Comparison of ENCODE assay signal across 20 mouse cellular contexts in genomic region chr2:30754831-30755230, GRCm38 (mm10). TPM values are rescaled to one million over a fixed set of nuclear protein-coding genes. Genes with fewer than 3 reads are reported as not detected.
DNase-seq lines count a peak whose midpoint lies in the region; ATAC-seq and TF ChIP-seq lines count a peak whose summit lies in the region.
"Had no signal": no experiment of that assay in that cellular context is flagged by ENCODE, and none has a peak within 500 bp of the region (broad histone marks: within the 10 kb centered on the region; RNA-seq: fewer than 3 reads in every experiment).

No protein-coding gene starts in this region.

- H3K27ac ChIP-seq in gastrocnemius, adult 2 months, result peak overlapping the region; percentile 38; the same call in 1 of the 2 replicates
- H3K27ac ChIP-seq in lung, embryonic 15.5 days, result peak overlapping the region; percentile 29; the same call in 1 of the 2 replicates
- no peak overlapping the region; the same call in 1 of the 2 replicates for H3K27ac ChIP-seq in stomach, embryonic 16.5 days (ENCODE audit: low read length)
- H3K27ac ChIP-seq in stomach, postnatal 0 days (replicated peaks), result no peak overlapping the region
- H3K27ac ChIP-seq in limb, embryonic 12.5 days, result peak overlapping the region; percentile 29; the same call in 1 of the 2 replicates
- H3K27ac ChIP-seq in liver, postnatal 0 days (ENCODE audit: low read depth), result no peak overlapping the region
- H3K27ac ChIP-seq: forebrain, embryonic 15.5 days; hindbrain, embryonic 15.5 days had no signal

- WGBS in lung, embryonic 15.5 days, result 76% methylated on average over 3 of the region's 3 CpGs
- WGBS in stomach, embryonic 16.5 days, result 77% methylated on average over 3 of the region's 3 CpGs
- WGBS in stomach, postnatal 0 days, result 74% methylated on average over 3 of the region's 3 CpGs
- 77% methylated on average over 3 of the region's 3 CpGs for WGBS in limb, embryonic 12.5 days
- 87% methylated on average over 3 of the region's 3 CpGs for WGBS in liver, postnatal 0 days (ENCODE audit: insufficient replicate concordance)

- no peak for DNase-seq in gastrocnemius, adult 2 months
- no peak for DNase-seq in gastrocnemius, postnatal 25 days
- DNase-seq in lung, postnatal 4 days, result no peak
- DNase-seq in stomach, postnatal 0 days (ENCODE audit: low spot score), result no peak
- no peak for DNase-seq in liver, postnatal 0 days
- DNase-seq: adrenal gland, adult 2 months; cerebellum, adult 11-12 months; cerebellum, adult 9-10 months; cerebellum, postnatal 36 days; gastrocnemius, postnatal 10 days; heart, postnatal 10 days had no signal

- no peak overlapping the region for H3K4me2 ChIP-seq in lung, embryonic 15.5 days
- no peak overlapping the region for H3K4me2 ChIP-seq in stomach, embryonic 16.5 days (ENCODE audit: low read depth, low read length)
- H3K4me2 ChIP-seq in stomach, postnatal 0 days (replicated peaks; ENCODE audit: low read depth), result no peak overlapping the region
- no peak overlapping the region for H3K4me2 ChIP-seq in limb, embryonic 12.5 days
- no peak overlapping the region for H3K4me2 ChIP-seq in liver, postnatal 0 days (ENCODE audit: low read depth, low read length)
- H3K4me2 ChIP-seq: forebrain, embryonic 15.5 days; hindbrain, embryonic 15.5 days had no signal

- H3K4me1 ChIP-seq in lung, embryonic 15.5 days, result peaks cover 44% of the 10 kb centered on the region
- H3K4me1 ChIP-seq in stomach, embryonic 16.5 days (ENCODE audit: control insufficient read depth, insufficient read depth, low read length), result peaks cover 27% of the 10 kb centered on the region
- peaks cover 15% of the 10 kb centered on the region for H3K4me1 ChIP-seq in stomach, postnatal 0 days (replicated peaks; ENCODE audit: control insufficient read depth, insufficient read depth)
- H3K4me1 ChIP-seq in limb, embryonic 12.5 days (replicated peaks), result peaks cover 45% of the 10 kb centered on the region
- peaks cover 14% of the 10 kb centered on the region for H3K4me1 ChIP-seq in liver, postnatal 0 days (ENCODE audit: insufficient read depth)

- no peak for TF ChIP-seq EP300 in stomach, postnatal 0 days (optimal IDR thresholded peaks at IDR 0.05)
- TF ChIP-seq EP300 in liver, postnatal 0 days (IDR thresholded peaks at IDR 0.05; ENCODE audit: low read depth), result no peak

- H3K27me3 ChIP-seq in lung, embryonic 15.5 days, result no peaks in the 10 kb centered on the region
- H3K27me3 ChIP-seq in stomach, embryonic 16.5 days (ENCODE audit: control insufficient read depth, insufficient read depth, low read length), result no peaks in the 10 kb centered on the region
- no peaks in the 10 kb centered on the region for H3K27me3 ChIP-seq in stomach, postnatal 0 days (ENCODE audit: control insufficient read depth, insufficient read depth, low read length)
- H3K27me3 ChIP-seq in limb, embryonic 12.5 days, result no peaks in the 10 kb centered on the region
- no peaks in the 10 kb centered on the region for H3K27me3 ChIP-seq in liver, postnatal 0 days (ENCODE audit: insufficient read depth, low read length)
- H3K27me3 ChIP-seq: forebrain, embryonic 15.5 days; hindbrain, embryonic 15.5 days; Patski had no signal

- ATAC-seq in lung, embryonic 15.5 days (ENCODE audit: borderline replicate concordance, extremely low read depth, low FRiP score, low TSS enrichment), result no peak
- ATAC-seq in stomach, embryonic 16.5 days (ENCODE audit: insufficient read depth, low FRiP score), result no peak
- ATAC-seq in stomach, postnatal 0 days (ENCODE audit: low FRiP score, low TSS enrichment), result no peak
- ATAC-seq in limb, embryonic 12.5 days (ENCODE audit: insufficient number of reproducible peaks, insufficient read depth, low FRiP score, low TSS enrichment, low read depth), result no peak
- ATAC-seq in liver, postnatal 0 days, result no peak
- ATAC-seq: activated CD4-positive, CD25-positive, alpha-beta regulatory T cell, adult 4 months; forebrain, embryonic 15.5 days; intestine, embryonic 16.5 days; Patski had no signal

- H3K9me3 ChIP-seq in lung, embryonic 15.5 days, result no peaks in the 10 kb centered on the region; the same call in 1 of the 2 replicates
- H3K9me3 ChIP-seq in stomach, embryonic 16.5 days (replicated peaks; ENCODE audit: control insufficient read depth, low read length), result 0 out of 2 replicates have a peak, but pooled peaks cover 3% of the 10 kb centered on the region
- no peaks in the 10 kb centered on the region for H3K9me3 ChIP-seq in stomach, postnatal 0 days (ENCODE audit: control insufficient read depth, low read length)
- H3K9me3 ChIP-seq in limb, embryonic 12.5 days, result peaks cover 8% of the 10 kb centered on the region
- no peaks in the 10 kb centered on the region for H3K9me3 ChIP-seq in liver, postnatal 0 days (ENCODE audit: low read length)
- H3K9me3 ChIP-seq: forebrain, embryonic 15.5 days; hindbrain, embryonic 15.5 days had no signal

- H3K4me3 ChIP-seq in gastrocnemius, adult 2 months, result no peak overlapping the region
- no peak overlapping the region for H3K4me3 ChIP-seq in lung, embryonic 15.5 days
- H3K4me3 ChIP-seq in stomach, embryonic 16.5 days (replicated peaks; ENCODE audit: low read length), result no peak overlapping the region
- H3K4me3 ChIP-seq in stomach, postnatal 0 days (ENCODE audit: low read depth, low read length), result no peak overlapping the region
- H3K4me3 ChIP-seq in limb, embryonic 12.5 days (replicated peaks), result no peak overlapping the region
- H3K4me3 ChIP-seq in liver, postnatal 0 days (ENCODE audit: low read depth, low read length), result no peak overlapping the region
- H3K4me3 ChIP-seq: forebrain, embryonic 15.5 days; hindbrain, embryonic 15.5 days had no signal

- intact Hi-C loops in gastrocnemius, adult 2 months (cut with DNase I), result no loop called here

- no peak overlapping the region for H3K9ac ChIP-seq in lung, embryonic 15.5 days
- H3K9ac ChIP-seq in stomach, embryonic 16.5 days (ENCODE audit: low read length), result 0 out of 2 replicates have a peak overlapping the region, but pooled peaks have one; percentile 5
- no peak overlapping the region for H3K9ac ChIP-seq in stomach, postnatal 0 days (ENCODE audit: low read length)
- H3K9ac ChIP-seq in limb, embryonic 12.5 days (replicated peaks), result no peak overlapping the region
- H3K9ac ChIP-seq in liver, postnatal 0 days (replicated peaks), result no peak overlapping the region
- H3K9ac ChIP-seq: forebrain, embryonic 15.5 days; hindbrain, embryonic 15.5 days had no signal

- TF ChIP-seq CTCF in gastrocnemius, adult 2 months (IDR thresholded peaks at IDR 0.05), result no peak
- no peak for TF ChIP-seq CTCF in stomach, postnatal 0 days (IDR thresholded peaks at IDR 0.05; ENCODE audit: low read depth)
- no peak for TF ChIP-seq CTCF in liver, postnatal 0 days (IDR thresholded peaks at IDR 0.05; ENCODE audit: low read depth)

- no peaks in the 10 kb centered on the region for H3K36me3 ChIP-seq in lung, embryonic 15.5 days
- H3K36me3 ChIP-seq in stomach, embryonic 16.5 days (ENCODE audit: control insufficient read depth, insufficient read depth, low read length), result no peaks in the 10 kb centered on the region
- no peaks in the 10 kb centered on the region for H3K36me3 ChIP-seq in stomach, postnatal 0 days (ENCODE audit: control insufficient read depth, insufficient read depth, low read length)
- no peaks in the 10 kb centered on the region for H3K36me3 ChIP-seq in limb, embryonic 12.5 days
- H3K36me3 ChIP-seq in liver, postnatal 0 days (replicated peaks; ENCODE audit: insufficient read depth, low read length), result no peaks in the 10 kb centered on the region
- H3K36me3 ChIP-seq: forebrain, embryonic 15.5 days; hindbrain, embryonic 15.5 days had no signal

RNA-seq across cellular contexts. Expression of gene 1700001O22Rik, which starts 48.6 kb away (rescaled TPM):
- total RNA-seq in gastrocnemius, adult 2 months (2021), result 10 to 100 TPM in 1 of 2 experiments, under 1 TPM in 1; 0.33 to 22.0 TPM
- 1 to 10 TPM in 1 of 2 experiments, under 1 TPM in 1; 0.72 to 1.5 TPM for total RNA-seq in gastrocnemius, postnatal 25 days (2021)
- 4.7 and 6.0 TPM in 2 replicates for polyA plus RNA-seq in lung, embryonic 15.5 days (2015; fragmentation: Nextera tagmentation; extraction: Ambion mirVana)
- 1.5 and 1.7 TPM in 2 replicates for polyA plus RNA-seq in stomach, embryonic 16.5 days (2015; fragmentation: Nextera tagmentation; extraction: Ambion mirVana)
- 2.0 and 2.5 TPM in 2 replicates for polyA plus RNA-seq in stomach, postnatal 0 days (2015; fragmentation: Nextera tagmentation; extraction: Ambion mirVana)
- polyA plus RNA-seq in limb, embryonic 12.5 days (2016; fragmentation: Nextera tagmentation; extraction: Ambion mirVana), result 3.1 and 5.4 TPM in 2 replicates
- not detected in 2 replicates for polyA plus RNA-seq in liver, postnatal 0 days (2015; fragmentation: Nextera tagmentation; extraction: Ambion mirVana)
- total RNA-seq: CH12.LX had no signal

RNA-seq across cellular contexts. Expression of gene Ntmt1, which starts 52.8 kb away (rescaled TPM):
- 10 to 100 TPM; 14.3 to 15.6 TPM for total RNA-seq in gastrocnemius, adult 2 months (2021)
- total RNA-seq in gastrocnemius, postnatal 25 days (2021), result 10 to 100 TPM; 15.6 to 16.2 TPM
- polyA plus RNA-seq in lung, embryonic 15.5 days (2015; fragmentation: Nextera tagmentation; extraction: Ambion mirVana), result 82.9 and 87.2 TPM in 2 replicates
- 71.5 and 80.0 TPM in 2 replicates for polyA plus RNA-seq in stomach, embryonic 16.5 days (2015; fragmentation: Nextera tagmentation; extraction: Ambion mirVana)
- polyA plus RNA-seq in stomach, postnatal 0 days (2015; fragmentation: Nextera tagmentation; extraction: Ambion mirVana), result 52.4 and 53.3 TPM in 2 replicates
- 103 and 108 TPM in 2 replicates for polyA plus RNA-seq in limb, embryonic 12.5 days (2016; fragmentation: Nextera tagmentation; extraction: Ambion mirVana)
- 27.8 and 30.2 TPM in 2 replicates for polyA plus RNA-seq in liver, postnatal 0 days (2015; fragmentation: Nextera tagmentation; extraction: Ambion mirVana)

Comparison
In these comparisons a context has a peak if more than half of its experiments do, and no peak if none do; other contexts are left out.
1. H3K27ac ChIP-seq: peak in gastrocnemius, adult 2 months (single experiment), lung, embryonic 15.5 days (single experiment) and limb, embryonic 12.5 days (single experiment); none in stomach, embryonic 16.5 days (single experiment), stomach, postnatal 0 days (single experiment) and liver, postnatal 0 days (single experiment).